Mouse (Mus musculus): ENCODE measurements at regions not wholly inside any gene's neighbourhood (a gene's known extent, or its start where the extent isn't known, plus 50 kb on each side); places are given as distances from the start of the nearest gene placed in this dataset.

- DNase-seq: no peak
Observed at GRCm38 (mm10) chr2:73041475-73041874, 55.0 kb upstream of the Gm11084 start.

DNA sequence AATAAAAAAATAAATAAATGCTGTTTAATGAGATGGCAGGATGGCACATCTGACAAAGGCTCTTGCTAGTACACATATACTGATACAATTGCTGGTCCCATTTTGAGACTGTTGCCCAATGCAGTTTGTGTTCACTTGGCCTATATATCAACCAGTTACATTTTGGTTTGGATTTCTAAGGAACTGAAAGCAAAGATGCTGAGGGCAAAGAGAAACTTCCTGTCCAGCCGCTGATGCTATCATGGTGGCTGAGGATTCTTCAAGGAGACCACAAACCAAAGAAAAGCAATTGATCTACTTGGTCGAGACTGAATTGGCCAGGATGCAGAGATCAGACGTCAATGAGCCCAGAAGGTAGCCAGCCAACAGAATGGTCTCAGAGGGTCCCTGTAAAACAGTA lies 53.5 kb upstream of the Gm11084 start:
- DNase-seq: no peak

DNA sequence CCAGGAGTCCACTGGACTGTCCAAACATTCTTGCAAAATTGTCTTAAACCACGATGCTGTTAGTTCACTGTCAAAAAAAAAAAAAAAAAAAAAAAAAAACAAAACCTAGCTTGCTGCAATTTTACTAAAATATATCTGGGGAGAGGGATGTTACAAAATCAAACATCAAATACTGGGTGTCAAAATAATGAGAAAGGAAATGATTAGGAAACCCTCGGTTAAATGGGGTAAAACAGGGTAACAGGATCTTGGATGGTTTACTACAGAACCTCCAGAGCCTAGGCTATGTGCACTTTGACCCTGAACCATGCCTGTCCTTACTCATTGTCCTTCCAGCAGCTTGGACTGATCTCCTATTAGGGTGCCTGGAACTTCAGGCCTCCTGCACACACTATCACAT lies 52.8 kb upstream of the Gm11084 start:
- no peak for DNase-seq

- peak; percentile 55 for DNase-seq
Observed at GRCm38 (mm10) chr2:73038290-73038732, 51.8 kb upstream of the Gm11084 start.

DNA sequence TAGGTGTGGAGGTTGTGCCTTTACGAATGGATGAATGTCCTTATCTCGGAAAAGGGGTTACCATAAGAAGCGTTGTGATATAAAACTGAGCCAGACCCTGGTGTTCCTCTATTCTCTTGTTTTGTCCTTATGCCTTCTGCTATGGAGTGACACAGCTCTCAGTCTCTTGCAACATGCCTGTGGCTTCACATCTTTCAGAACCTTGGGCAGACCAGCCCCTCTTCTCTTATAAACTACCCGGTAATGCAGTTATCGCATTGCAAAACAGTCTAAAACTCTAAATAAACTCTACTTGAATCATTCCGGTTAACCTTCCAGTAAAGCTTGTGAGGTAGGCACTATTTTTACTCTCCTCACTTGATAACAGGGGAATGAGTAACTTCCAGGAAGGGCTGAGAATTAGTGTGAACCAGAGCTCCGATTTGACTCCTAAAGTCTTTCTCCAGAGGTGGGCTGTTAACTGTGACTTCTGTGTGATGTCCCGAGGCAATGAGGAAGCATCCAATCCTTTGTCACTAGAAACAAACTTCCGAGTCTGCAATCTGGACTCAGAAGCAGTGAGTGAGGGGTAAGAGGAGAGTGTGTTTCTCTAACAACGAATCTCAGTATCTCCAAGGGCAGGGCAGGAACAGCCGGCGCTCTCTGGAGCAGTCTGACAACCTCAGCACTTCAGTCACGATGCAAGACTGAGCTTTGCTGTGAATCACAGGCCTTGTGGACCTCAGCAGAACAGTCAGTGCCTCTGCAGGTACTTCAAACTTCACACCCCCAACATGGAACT lies 50.9 kb upstream of the Gm11084 start:
- DNase-seq: no peak
